Mouse (Mus musculus) neural tube, embryonic 10.5 days (tissue): ENCODE results near the gene Myo9b.

Experiments used
- DNase-seq: peaks from one replicate; pipeline ENCODE4 v3.0.0-alpha.2; 2017; ENCODE audit warnings: low spot score; ENCODE audit errors: extremely low spot score

The Myo9b gene

DNA sequence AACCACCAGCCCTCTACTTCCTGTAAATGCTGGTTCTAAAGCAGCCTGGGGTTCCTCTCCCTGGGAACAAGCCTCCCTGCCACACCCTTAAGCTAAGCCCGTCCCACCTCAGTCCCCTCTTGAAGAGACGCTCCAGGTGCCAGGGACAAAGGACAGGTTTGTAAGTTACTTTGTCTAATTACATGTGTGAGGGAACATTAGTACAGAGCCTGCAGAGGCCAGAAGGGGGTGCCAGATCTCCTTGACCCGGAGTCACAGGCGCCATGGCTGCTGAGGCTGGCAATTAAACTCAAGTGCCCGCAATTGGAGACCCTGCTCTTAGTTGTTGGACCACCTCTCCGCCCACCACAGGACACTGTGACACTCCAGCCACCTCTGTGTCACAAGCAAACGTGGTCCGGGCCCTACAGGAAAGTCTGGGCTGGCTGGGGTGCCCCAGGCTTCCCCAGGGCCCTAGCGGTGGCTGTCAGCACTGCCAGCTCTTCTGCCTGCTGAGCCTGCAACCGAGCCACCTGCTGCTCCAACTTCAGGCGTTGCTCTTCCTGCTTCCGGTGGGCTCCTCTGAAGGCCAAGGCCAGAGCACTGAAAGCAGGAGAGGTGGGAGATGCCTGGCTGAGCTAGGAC is 112.8 kb downstream of the Myo9b start:
- no peak for DNase-seq

DNA sequence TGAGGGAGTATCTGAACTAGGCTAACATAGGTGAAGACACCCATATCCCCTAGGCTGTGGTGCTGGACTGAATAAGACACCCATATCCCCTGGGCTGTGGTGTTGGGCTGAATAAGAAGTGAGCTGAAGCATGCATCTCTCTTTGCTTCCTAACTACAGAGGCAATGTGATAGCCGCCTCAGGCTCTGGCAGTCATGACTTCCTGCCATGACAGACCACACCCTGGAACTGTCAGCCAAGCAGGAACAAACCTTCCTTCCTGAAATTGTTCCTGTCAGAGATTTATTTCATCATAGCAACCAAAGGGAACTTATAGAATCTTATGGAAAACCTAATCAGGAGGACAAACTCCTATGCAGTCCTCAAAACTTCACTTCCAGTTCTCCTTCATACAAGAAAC is 115.8 kb downstream of the Myo9b start:
- no peak for DNase-seq

DNA sequence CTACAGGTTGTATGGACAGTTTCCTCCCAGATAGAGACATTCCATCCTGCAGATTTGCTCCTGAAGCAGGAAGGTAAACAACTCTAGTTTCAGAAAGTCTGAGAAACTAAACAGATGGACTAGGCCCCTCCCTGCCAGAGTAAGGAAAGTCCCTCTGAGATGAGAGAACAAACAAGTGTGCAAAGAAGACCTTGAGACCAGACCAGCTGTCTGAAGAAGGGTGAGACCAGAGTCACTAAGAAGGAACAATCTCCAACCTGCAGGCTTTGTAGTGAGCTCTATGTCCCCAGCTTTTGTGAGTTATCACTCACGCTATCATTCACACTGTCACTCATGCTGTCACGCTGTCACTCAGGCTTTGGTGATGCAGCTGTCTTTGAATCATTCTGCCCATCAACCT is 119.2 kb downstream of the Myo9b start:
- no peak for DNase-seq

DNA sequence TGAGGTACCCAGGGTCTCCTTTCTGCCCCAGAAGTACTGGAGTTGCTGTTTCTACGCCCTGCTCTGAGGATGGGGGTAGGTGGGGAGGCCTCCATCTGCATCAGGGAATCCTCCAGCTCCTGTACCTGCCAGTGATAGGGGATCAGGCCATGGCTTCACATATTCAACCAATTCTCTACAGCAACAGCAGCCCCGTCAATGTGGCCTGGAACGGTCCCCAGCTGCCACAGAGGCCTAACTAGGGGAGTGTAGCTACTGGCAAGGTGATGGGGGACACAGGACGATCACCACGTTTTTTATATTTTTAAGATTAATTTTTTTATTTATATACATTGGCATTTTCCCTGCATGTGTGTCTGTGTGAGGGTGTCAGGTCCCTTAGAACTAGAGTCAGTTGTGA is 119.9 kb downstream of the Myo9b start:
- DNase-seq, result no peak

DNA sequence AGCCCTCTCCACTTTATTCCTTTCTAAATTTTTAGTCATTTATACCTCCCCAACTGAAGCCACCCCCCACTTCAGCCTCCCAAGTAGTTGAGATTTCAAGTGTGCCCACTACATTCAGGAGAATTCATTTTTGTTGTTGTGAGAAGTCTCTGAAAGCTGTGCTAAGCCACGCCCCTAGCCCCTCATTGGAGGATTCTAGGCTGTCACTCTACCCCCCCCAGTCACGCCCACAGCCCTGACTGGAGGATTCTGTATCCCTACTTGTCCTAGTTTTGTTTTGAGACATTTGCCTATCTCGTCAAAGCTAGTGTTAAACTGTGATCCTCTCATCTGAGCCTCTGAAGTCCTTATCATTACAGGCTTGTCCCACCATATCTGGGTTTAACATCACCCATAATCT is 120.4 kb downstream of the Myo9b start:
- DNase-seq, result no peak

DNA sequence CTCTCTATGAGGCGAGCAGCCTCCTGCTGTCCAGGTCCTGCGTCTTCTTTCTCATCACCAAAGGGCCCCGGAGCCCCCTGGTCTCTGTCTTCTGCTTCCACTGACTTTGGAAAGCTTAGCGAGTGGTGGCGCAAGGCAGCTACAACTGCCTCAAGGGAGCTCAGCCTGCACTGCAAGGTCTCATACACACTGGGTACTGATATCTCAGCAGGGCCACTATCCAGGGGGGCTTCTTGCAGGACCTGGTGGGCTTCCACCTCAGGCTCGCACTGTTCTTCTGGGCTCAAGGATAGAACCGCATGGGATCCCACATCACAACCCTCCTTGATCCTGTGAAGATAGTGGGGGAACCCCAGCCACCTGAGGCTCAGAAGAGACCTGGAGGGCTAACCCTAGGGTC is 122.0 kb downstream of the Myo9b start:
- DNase-seq, result no peak

DNA sequence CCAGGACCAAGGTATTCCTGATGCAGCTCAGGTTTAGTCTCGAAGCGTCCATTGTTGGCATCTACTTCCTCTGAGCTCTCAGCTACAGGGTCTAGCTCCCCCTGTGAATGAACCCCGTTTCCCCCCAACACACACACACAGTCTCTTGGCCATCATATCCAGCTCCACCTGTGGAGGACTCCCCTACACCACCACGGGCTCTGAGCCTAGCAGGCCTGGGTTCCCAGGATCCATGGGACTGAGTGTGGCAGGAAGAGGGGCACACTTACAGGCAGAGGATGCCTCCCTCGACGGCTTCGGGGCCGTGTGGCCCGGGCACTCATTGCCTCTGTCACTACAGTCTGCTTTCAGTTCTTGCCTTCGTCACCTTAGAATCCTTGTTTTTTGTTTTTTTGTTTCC is 122.6 kb downstream of the Myo9b start:
- no peak for DNase-seq

DNA sequence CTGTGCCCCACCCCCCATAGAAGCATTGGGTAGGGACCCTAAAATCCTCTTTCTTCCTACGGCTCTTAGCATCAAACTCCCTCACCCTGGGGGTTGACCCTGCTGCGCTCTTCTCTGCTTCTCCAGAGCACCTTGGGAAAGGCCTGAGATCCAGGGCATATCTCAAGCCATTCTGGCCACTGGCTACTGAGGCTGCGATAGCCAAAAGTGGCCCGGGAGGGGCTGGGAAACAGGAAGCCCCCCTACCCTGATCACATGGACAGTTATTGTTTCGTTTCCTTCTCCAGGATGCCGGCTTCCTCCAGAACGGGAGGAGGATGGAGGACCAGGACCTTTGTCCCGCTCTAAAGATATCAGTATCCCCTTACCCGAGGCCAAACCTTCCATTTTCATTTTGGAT is 123.1 kb downstream of the Myo9b start, which contains the start of gene Ushbp1:
Gene Ushbp1, minus strand, starts transcription at position 174 of the 400 bp plus-strand sequence.
- no peak for DNase-seq

DNA sequence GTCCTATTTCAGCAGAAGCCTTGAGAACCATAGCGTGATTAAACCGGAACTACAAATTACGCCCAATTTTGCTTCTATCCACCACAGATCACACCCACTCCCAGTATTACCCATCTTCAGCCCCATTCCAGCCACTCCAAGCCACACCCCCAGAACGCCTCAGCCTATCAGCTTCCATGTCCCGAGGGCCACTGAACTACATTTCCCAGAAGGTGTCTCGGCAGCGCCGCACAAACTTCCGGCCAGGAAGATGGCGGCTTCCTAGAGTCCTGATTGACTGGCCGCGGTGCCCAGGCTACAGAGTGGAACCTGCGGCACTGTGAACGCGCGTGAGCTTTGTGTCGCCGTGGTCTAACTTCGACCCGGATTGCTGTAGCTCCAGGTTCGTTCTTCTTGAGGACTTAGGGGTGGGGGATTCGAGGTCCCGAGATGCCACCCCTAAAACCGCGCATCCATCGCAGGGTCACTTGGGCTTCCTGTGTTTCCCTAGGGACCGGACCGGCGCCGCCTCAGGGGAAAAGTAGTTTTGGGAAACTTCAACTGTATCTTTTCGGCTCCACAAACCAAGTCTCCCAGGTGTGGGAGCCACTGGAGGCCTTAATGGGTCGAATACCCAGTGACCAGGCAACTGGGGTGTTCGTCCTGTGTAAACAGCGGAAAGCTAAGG is 124.3 kb downstream of the Myo9b start, which contains the start of gene Babam1:
Gene Babam1, plus strand, starts transcription at position 223 of the 667 bp plus-strand sequence.
- DNase-seq, result peak; percentile 90

DNA sequence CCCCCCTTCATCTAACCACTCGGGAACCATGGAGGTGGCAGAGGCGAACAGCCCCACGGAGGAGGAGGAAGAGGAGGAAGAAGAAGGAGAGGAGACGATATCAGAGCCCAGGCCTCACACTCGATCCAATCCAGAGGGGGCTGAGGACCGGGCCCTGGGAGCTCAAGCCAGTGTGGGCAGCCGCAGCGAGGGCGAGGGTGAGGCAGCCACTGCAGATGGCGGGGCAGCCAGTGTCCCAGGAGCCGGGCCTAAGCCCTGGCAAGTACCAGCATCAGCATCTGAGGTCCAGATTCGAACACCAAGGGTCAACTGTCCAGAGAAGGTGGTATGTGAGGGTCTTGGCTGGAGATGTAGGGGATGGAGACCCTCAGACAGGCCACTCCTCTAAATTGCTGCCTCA is 125.2 kb downstream of the Myo9b start:
- DNase-seq, result no peak

DNA sequence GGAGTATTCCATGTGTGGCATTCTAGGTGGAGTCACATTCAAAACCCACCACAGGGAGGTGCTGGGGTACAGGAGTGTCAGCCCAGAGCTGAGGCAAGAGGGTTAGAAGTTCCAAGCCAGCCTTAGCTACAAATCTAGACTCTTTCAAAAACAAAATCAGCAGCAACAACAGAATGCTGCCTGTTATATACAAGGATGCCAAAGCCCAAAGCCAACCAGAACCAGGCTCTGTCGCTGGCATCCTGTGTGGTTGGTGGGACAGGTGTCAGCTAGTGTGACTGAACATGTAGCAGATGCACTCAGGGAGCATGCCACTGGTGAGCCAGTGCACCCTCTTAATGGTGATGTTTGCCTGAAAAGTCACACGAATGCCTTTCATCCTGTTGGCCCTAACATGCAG is 128.3 kb downstream of the Myo9b start:
- DNase-seq, result no peak

DNA sequence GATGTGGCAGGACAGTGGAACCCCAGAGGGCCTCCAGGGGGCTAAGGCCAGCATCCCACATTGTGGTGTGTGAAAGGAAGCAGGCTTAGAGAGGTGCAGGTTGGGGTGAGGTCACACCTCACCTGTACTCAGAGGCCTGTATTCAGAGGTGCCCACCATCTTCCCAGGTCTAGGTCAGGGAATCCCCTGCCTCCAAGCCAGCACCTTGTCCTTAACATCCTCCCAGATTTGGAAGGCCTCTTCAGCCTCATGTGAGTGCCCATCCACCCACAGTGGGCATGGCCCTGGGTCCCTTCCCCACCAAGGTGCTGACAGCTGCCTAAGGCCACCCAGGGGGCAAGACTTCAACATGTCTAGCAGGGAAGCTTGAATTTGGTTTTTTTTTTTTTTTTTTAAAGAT is 128.9 kb downstream of the Myo9b start:
- DNase-seq, result no peak

DNA sequence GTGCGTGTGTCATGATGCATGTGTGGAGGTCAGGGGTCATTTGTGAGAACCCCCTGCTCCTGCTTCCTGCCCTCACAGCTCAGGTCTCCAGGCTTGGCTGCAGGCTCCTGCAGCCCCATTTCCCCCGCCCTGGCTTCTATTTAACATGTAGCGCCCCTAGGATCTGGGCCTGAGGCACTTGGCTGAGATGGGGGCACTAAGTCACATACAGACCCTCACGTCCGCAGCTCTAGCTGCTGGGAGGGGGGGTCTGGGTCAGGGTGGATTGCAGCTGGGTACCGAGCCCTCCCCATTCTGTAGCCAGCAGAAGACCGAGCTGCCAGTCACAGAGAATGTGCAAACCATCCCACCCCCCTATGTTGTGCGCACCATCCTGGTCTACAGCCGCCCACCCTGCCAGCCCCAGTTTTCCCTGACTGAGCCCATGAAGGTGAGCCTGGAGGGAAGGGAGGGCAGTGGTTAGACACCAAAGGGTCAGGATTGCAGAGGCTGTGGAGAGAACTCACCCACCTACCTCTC is 130.0 kb downstream of the Myo9b start:
- DNase-seq, result peak; percentile 11

DNA sequence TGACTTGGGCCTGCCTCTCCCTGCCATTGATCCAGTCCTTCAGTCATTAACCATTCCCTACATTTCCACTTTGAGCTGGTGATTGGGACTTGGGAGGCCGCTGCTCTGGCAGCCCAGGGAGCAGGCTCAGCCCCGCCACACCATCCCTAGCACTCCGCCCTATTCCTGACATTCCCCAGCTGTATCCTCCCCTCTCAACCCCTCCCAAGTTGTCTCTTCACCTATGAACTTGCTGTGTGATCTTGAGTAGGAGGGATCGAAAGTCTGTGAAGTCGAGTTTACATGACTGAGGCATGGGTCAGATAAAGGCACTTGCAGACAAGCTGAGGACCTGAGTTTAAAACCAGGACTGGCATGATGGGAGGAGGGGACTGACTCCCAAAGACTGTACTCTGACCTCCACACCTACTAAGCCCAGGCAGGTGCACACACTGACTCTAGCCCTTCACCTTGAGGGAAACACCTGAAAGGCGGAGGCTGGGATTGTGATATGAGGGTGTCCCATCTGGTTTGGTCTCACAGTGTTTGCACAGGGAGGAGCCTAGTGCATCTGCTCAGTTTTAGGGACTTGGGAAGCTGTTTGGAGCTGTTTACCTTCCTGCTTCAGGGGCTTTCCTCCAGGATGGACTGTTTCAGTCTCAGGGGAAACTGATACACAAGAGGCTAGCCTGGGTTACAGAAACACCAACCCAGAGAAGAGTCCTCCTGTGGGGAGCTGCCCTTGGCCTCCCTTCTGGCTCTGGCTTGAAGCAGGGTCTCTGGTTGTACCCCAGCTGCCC is 130.8 kb downstream of the Myo9b start:
- DNase-seq, result peak; percentile 10

DNA sequence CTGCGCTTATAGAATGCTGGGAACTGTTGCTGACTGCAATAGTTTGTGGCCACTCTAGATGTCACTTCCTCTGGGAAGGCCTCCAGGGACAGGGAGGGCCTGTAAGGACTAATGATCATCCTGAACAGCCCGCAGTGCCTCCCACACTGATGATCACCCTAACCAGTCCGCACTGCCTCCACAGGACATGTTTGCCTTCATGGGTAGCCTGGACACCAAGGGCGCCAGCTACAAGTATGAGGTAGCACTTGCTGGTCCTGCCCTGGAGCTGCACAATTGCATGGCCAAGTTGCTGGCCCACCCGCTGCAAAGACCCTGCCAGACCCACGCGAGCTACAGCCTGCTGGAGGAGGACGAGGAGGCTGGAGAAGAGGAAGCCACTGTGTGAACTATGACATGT is 131.5 kb downstream of the Myo9b start:
- peak; percentile 12 for DNase-seq

DNA sequence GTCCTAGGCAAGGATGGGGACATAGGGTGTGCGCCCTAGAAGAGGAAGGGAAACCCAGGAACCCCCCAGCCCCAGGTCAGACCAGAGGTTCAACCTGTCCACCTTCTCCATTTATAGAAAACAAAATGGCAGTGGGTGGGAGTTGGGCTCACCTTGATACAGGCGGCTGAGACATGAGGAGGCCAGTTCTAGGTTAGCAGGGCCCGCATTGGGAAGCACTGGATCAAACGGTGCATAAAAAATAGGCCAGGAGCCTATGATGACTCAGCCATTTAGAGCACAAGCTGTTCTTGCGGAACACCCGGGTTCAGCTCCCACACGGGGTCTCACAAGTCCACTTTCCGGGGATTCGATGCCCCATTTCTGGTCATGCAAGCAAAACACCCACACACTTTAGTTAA is 132.4 kb downstream of the Myo9b start:
- DNase-seq, result peak; percentile 14

DNA sequence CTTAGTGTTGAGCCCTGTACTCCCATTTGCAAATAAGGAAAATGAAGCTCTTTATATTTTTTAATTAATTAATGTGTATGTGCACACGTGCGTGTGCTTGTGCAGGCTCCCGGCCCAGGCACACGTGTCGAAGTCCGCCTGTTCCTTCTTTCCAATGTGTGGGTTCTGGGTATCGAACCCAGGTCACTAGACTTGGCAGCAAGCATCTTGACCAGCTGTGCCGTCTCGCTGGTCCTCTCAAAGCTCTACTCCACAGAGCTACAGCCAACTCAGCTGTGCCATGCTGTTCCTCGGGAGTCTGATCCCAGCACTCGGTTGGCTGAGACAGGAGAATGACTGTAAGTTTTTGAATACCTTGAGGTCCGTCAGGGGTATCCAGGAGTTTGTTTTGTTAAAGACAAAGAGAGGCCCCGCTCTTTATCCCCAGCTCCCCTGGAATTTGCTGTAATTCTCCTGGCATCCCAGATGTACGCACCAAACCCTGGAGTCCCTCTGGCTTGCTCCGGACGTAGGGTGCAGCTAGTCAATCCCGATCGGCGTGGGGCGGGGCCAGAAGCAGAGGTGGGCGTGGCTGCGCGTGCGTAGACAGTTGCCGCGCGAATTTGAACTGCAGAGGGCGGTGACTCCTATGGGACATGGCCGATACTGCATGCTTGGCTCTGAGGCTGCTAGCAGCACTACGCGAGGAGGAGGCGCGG is 133.0 kb downstream of the Myo9b start, which contains the start of gene Ankle1:
Gene Ankle1, plus strand, starts transcription at position 610 of the 698 bp plus-strand sequence.
- DNase-seq, result peak; percentile 96

DNA sequence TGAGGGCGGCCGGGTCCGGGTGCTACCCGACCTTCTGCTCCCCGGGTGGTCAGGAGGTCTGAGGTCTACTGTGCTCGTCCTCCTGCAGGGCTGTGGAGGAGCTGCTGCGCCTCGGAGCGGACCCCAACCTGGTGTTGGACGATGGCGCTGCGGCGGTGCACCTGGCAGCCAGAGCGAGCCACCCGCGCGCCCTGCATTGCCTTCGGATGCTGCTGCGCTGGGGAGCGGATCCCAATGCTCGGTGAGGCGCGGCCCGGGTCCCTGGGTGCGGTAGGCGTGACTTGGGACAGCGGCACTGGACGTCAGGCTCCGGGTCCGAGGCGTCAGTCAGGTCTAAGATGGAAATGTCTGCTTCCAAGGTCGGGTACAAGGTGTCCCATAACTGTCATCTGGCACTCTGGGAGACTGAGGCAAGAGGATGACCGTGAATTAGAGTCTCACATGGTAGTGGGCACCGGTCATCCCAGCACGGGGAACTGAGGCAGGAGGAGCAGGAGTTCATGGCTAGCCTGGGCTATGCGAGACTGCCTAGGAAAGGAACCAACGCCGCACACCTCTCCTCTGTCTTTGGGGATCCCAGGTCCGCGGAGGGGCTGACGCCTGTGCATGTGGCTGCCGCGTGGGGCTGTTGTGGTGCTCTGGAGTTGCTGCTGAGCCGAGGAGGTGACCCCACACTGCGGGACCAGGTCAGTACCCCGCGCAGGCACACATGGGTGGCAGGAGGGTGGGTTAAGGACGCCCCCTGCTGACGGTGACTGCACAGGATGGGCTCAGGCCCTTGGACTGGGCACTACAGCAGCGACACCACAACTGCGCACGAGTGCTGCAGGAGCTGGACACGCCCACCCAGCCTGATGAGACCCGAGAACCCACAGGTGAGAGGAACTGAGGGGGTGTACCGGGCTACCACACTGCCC is 133.8 kb downstream of the Myo9b start:
- peak; percentile 84 for DNase-seq

DNA sequence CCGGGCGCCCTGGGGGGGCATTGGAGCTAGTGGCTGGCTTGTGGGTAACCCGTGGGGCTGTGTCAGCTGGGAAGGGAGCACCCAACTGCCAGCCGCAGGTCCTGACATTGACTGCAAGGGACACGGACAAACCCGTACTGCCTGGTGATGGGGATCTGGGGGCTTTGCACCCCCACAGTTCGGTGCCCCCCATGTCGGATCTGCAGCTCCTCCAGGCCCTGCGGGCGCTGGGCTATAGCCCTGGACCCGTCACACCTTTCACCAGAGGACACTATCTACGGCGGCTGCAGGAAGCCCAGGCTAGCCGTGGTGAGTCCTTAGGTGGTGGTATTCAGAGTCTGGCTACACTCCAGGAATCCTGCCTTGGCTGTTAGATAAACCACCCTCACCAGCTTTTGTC is 134.9 kb downstream of the Myo9b start:
- DNase-seq, result peak; percentile 10

DNA sequence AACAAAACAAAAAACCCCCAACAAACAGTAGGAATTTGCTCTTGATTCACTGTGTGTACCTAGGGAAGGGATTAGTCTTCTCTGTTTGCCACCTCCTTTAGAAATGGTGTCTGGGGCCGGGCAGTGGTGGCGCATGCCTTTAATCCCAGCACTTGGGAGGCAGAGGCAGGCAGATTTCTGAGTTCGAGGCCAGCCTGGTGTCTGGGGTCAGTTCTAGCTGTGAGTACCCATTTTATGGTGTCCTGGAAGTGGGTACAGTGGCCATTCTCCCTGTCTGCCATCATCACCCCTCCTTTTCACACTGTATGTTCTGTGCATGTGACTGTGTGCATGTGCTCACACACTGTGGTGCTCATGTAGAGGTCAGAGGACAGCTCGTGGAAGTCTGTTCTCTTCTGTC is 135.7 kb downstream of the Myo9b start:
- peak; percentile 6 for DNase-seq
